Mouse (Mus musculus) activated CD4-positive, CD25-positive, alpha-beta regulatory T cell (primary cell): ENCODE measurements around the gene Ube2l3. TPM values are rescaled to one million over a fixed set of nuclear protein-coding genes. Genes with fewer than 3 reads are reported as not detected.

Source experiments
- polyA plus RNA-seq, 2 experiments: library from polyadenylated mRNA; unstranded; fragments of 100-300 nt; shearing (Covaris generic); gene quantifications; one replicate each; pipeline ENCODE4 v1.2.1; 2017

The Ube2l3 gene
- polyA plus RNA-seq: 100 to 1,000 TPM; 362 TPM

DNA sequence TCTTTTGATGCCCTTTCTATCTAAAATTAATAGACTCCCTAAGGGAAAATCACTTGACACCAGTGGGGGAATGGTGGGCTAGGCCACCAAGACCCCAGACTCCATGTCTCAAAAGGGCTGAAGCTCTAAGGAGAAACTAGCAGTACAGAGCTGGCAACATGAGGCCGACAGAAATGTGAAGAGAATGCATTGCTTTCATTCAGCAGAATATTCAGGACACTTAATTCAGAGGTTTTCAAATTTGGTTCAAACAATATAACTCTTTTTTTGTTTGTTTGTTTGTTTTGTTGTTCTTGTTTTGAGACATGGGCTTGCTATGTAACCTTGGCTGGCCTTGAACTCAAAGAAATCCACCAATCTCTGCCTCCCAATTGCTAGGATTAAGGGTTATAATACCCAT lies at the start of gene Ube2l3:
Ube2l3 (minus strand) TSS at position 101 of the 400 bp plus-strand sequence.

DNA sequence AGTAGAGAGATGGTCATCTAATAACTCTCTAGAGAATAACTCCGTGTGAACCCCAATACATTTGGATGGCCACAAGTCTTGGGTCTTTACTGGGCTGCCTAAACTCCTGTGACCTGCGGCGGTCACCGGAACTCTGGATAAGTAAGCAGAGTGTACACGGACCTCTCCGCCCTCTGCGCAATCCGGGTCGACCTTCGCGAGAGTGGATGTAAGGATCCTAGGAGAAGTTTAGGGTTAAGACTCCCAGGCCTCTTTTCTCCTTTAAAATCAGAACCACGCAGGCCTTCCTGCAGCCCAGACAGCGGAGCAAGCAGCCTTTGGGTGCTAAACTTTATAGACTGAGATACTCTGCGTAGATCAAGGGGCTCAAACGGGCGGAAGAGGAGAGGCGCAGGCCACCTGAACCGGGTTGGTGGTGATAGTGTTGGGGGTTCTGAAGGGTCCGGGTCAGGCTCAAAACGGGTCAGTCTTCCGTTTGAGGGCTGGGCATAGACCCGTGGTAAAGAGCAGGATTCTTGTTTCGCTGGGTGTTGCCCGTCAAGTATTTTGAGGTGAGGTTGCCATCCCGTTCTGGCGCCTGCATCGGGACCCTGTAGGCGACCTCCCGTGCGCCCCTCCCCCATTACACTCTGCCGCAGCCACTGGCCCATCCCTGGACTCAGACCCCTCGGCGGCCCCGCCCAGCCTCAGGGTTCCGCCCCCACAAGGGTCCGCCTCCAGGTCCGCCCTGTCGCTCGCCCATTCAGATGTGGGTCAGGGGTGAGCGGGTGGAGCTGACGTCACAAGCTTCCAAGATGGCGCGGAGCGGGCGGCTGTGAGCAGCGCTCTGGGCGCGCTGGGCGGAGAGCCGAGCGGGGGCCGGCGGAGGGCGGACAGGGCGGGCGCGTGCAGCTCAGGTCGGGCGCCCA lies 30.6 kb upstream of the Ube2l3 start, which contains the start of gene Hic2:
Hic2 (plus strand) TSS at position 779 of the 908 bp plus-strand sequence.

DNA sequence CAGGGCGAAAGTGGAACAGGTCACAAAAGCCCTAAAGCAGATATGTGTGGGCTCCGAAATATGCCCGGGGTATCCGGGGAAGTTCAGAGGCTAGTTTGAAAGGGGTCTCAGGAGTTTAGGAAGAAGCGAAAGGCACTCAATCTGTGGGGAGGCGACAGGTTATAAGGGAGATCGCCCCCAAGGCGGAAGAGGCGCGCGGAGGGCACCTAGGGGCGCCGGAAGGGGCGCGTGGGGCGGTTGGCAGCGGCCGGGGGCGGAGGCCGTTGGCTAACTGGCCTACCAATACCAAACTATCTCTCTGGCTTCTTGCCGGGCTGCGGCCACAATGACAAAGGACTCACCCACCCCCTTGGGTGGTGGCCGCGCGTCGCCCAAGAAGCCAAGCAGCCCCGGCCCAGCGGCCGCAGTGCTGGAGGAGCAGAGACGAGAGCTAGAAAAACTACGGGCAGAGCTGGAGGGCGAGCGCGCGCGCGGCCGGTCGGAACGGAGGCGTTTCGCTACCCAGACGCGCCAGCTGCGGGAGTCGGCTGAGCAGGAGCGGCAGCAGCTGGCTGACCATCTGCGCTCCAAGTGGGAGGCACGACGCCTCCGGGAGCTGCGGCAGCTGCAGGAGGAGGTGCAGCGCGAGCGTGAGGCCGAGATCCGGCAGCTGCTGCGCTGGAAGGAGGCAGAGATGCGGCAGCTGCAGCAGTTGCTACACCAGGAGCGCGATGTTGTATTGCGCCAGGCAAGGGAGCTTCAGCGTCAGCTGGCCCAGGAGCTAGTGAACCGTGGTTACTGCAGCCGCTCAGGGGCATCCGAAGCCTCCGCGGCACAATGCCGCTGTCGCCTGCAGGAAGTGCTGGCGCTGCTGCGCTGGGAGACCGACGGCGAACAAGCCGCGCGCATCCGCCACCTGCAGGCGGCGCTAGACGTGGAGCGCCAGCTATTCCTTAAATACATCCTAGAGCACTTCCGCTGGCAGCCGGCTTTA lies 6.2 kb upstream of the Ube2l3 start, which contains the start of gene Rimbp3:
Rimbp3 (plus strand) TSS at position 215 of the 973 bp plus-strand sequence.

DNA sequence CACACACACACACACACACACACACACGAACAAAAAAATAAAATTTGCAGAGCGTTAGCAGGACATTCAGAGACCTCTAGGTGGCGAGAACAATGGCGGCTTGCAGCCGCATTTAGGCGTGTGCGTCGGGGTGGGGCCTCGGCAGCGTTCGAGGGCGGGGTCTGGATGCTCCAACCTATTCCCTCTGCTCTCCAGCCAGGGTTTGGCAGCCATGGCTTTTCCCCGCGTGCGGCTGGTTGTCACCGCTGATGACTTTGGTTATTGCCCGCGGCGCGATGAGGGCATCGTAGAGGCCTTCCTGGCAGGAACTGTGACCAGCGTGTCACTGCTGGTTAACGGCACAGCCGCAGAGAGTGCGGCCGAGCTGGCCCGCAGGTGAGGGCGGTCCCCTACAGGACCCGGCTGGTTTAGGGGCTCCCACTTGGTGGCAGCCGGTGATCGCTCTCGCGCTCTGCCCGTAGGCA lies 55.6 kb downstream of the Ube2l3 start, which contains the start of gene Ccdc116:
Ccdc116 (minus strand) TSS at position 458 of the 464 bp plus-strand sequence.

DNA sequence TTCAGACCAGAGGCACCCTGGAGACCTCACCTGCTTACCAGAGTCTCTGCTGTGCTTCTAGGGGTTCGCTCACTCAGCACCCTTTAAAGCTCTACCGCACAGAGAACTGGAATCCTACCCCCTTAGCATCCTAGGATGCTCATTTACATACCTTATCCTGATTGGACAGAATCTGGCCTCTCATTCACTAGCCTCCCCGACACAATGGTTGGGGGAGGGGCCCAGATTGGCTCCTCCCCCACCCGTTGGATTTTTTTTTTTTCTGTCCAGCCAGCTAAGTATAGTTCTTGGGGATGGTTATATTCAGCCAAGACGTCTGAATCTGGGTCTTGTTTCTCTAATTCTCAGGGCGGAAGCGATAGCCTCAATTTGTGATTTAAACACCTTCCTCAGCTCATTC lies 58.1 kb downstream of the Ube2l3 start, which contains the start of gene Ydjc:
Ydjc (plus strand) TSS at position 283 of the 400 bp plus-strand sequence.

DNA sequence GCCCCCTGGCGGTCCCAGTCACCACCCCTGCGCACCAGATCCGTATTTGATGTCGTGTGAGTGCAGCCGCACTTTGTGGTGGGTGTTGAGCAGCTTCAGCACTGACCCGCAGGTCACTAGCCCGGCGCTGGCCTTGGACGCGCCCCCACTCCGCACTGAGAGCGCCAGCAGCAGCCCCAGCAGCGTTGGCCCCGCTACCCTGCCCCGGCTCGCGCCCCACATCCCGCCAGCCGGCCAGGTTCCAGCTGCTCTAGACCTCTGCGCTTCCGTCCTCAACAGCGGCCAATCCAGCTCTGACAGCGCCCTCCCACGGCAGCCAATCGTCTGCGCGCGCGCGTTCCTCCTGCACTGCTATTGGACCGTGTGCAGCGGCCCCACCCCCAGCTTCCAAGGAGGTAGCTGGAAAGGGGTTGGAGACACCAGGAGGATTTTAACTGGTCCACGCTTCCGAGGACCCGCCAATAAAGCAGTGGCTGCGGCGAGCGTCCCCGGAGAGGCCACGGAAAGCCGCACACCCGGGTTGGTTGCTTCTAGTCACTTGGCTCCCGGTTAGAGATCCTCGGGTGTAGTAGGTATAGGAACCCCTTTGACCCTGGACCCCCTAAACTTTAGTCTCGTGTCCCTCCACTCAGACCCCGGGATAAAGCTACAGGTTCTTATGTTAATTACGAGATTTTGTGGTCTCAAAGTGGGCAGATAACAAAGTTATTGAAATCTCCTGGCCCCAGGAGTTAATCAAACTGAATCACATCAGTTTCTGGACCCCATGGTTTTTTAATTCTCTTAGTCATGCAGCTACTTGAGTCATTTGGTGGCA lies 70.2 kb downstream of the Ube2l3 start, which contains the start of gene Sdf2l1:
Sdf2l1 (minus strand) TSS at position 295 of the 817 bp plus-strand sequence.

DNA sequence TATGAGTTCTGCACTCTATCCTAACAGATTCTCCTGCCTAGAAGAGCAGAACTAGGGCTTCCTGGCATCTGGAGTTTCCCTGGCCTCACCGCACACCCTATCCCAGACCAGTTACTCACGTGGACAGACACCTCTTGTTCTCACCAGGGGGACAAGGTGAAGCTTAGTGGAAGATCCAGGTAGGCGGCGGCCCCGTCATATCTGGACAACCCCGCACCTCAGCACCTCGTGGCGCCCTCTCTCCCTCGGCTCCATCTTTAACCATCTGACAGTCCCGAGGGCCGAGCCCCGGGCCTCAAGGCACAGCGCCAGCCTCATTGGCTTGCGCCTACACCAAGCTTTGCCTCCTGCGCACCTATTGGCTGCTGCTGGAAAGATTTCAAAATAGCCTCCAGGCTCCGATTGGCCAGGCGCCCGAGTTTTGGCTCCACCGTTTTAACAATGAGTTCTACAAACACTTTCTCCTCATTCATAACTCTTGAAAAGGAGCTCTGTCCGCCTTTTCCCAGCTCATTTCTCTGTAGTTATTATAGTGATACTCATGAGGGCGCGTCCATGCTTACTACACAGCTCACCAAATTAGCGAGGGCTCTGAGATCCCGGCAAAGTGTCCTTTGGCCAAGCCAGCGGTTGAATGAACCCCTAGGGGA lies 77.5 kb downstream of the Ube2l3 start, which contains the start of gene 2610318N02Rik:
2610318N02Rik (minus strand) TSS at position 297 of the 650 bp plus-strand sequence.

DNA sequence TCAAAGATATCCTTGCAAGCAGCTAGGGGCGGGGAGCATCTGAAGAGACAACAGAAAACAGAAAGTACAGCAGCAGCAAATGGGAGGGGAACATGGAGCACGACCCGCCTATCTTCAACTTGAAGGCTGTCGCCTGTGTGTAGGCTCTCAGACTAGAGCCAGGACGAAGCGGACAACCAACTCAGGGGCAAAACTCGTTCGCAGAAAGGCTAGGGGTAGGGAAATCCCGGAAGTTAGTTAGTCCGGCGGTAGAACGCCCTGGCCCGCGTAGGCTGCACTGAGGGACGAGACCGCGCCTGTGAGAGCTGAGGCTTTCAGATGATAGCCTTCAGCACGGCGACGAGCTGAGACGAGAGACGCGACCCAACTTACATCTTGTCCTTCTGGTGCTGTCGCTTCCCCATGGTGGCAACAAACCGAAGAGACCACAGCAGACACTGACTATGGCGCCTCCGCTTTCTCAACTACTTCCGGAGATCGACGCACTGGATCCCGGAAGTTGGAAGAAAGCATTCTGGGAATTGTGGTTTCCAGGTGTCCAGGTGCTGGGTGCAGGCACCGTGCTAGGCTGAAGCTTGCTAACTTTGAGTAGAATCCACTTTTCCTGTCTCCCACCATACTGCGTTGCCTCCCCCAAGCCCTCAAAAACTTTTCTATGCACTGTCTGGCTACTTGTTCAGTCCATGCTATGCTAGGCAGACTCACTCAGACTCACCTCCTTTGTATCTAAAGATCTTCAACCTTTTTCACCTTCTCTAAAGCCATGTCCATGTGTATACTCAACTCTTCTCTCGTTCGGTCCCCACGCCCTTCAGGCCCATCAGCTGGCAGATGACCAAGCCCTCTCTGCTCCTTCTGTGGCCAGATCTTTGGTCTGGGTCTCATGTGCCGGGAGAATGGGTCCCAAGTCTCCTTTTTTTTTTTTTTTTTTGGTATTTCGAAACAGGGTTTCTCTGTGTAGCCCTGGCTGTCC lies 91.4 kb downstream of the Ube2l3 start, which contains the start of gene Ppil2:
Ppil2 (minus strand) TSS at position 487 of the 973 bp plus-strand sequence.

Other genes with a start within 250 kb of the Ube2l3 start
- gene Mapk1, start 219.3 kb downstream of the Ube2l3 start, polyA plus RNA-seq: 100 to 1,000 TPM; 209 to 224 TPM
- 1 to 10 TPM; 3.9 to 4.4 TPM for gene Ypel1, start 133.0 kb downstream of the Ube2l3 start, polyA plus RNA-seq
- 100 to 1,000 TPM; 211 to 228 TPM for gene Ppil2, start 91.4 kb downstream of the Ube2l3 start, polyA plus RNA-seq
- gene 2610318N02Rik, start 77.5 kb downstream of the Ube2l3 start, polyA plus RNA-seq: 1 to 10 TPM; 6.4 to 6.7 TPM
- 10 to 100 TPM; 31.0 to 51.1 TPM for gene Sdf2l1, start 70.3 kb downstream of the Ube2l3 start, polyA plus RNA-seq
- 10 to 100 TPM; 13.1 to 17.1 TPM for gene Ydjc, start 58.0 kb downstream of the Ube2l3 start, polyA plus RNA-seq
- 1 to 10 TPM in 1 of 2 experiments, under 1 TPM in 1; 0.60 to 1.8 TPM for gene Ccdc116, start 55.4 kb downstream of the Ube2l3 start, polyA plus RNA-seq
- under 1 TPM; 0.04 to 0.18 TPM for gene Rimbp3, start 6.0 kb upstream of the Ube2l3 start, polyA plus RNA-seq
- gene Hic2, start 30.9 kb upstream of the Ube2l3 start, polyA plus RNA-seq: 1 to 10 TPM; 1.3 to 1.9 TPM
- gene Tmem191c, start 73.4 kb upstream of the Ube2l3 start, polyA plus RNA-seq: 100 to 1,000 TPM; 102 to 147 TPM
- gene Serpind1, start 128.7 kb upstream of the Ube2l3 start, polyA plus RNA-seq: under 1 TPM; 0.16 to 0.26 TPM
- 10 to 100 TPM; 19.2 to 20.7 TPM for gene Snap29, start 203.3 kb upstream of the Ube2l3 start, polyA plus RNA-seq
- gene Pi4ka, start 203.7 kb upstream of the Ube2l3 start, polyA plus RNA-seq: 10 to 100 TPM; 50.3 to 57.9 TPM
- 10 to 100 TPM; 55.7 to 70.5 TPM for gene Crkl, start 249.3 kb upstream of the Ube2l3 start, polyA plus RNA-seq